Mouse (Mus musculus) heart, postnatal 0 days (tissue): Measurements from ENCODE around the gene Arl14. TPM values are rescaled to one million over a fixed set of nuclear protein-coding genes. Genes with fewer than 3 reads are reported as not detected.

Source experiments
- ATAC-seq: fragments of 200-750 bp; cut with Nextera tagmentation; 2 replicates; pipeline ENCODE4 v1.8.0; 2017; ENCODE audit warnings: low read depth, moderate number of reproducible peaks, moderate library complexity; ENCODE audit not compliant: insufficient read depth
- DNase-seq: peaks from one replicate; pipeline ENCODE4 v3.0.0-alpha.2; 2016; ENCODE audit warnings: low spot score
- H3K27ac ChIP-seq: fragments of 300-500 bp; sonication (generic); 2 replicates; pipeline ENCODE4 v1.5.1; 2014; ENCODE audit warnings: low read depth, mild to moderate bottlenecking
- H3K27me3 ChIP-seq: fragments of 300-500 bp; sonication (generic); 2 replicates; pipeline ENCODE4 v1.6.1; 2014; ENCODE audit warnings: low read length, mixed read lengths; ENCODE audit not compliant: control insufficient read depth, insufficient read depth
- H3K36me3 ChIP-seq: fragments of 300-500 bp; sonication (generic); replicated peaks from 2 replicates; pipeline ENCODE4 v1.6.1; 2014; ENCODE audit warnings: low read length, mixed read lengths; ENCODE audit not compliant: control insufficient read depth, insufficient read depth
- H3K4me1 ChIP-seq: fragments of 300-500 bp; sonication (generic); 2 replicates; pipeline ENCODE4 v1.6.1; 2014; ENCODE audit warnings: antibody characterized with exemption; ENCODE audit not compliant: control insufficient read depth, insufficient read depth
- H3K4me2 ChIP-seq: fragments of 300-500 bp; sonication (generic); 2 replicates; pipeline ENCODE4 v1.6.1; 2014; ENCODE audit warnings: low read depth, mild to moderate bottlenecking, low read length, moderate library complexity
- H3K4me3 ChIP-seq: fragments of 300-500 bp; sonication (generic); 2 replicates; pipeline ENCODE4 v1.5.1; 2014; ENCODE audit warnings: low read depth, low read length
- H3K9ac ChIP-seq: fragments of 300-500 bp; sonication (generic); replicated peaks from 2 replicates; pipeline ENCODE4 v1.6.1; 2014; ENCODE audit warnings: low read depth, low read length, mixed read lengths
- H3K9me3 ChIP-seq: fragments of 300-500 bp; sonication (generic); replicated peaks from 2 replicates; pipeline ENCODE4 v1.6.1; 2016; ENCODE audit warnings: low read length; ENCODE audit not compliant: control insufficient read depth
- CTCF ChIP-seq: IDR thresholded peaks from 2 replicates; pipeline ENCODE4 v1.5.1; 2016; ENCODE audit warnings: antibody characterized with exemption, control low read depth, low read depth
- EP300 ChIP-seq: IDR thresholded peaks from 2 replicates; pipeline ENCODE4 v1.6.1; 2016; ENCODE audit warnings: antibody characterized with exemption, low read depth
- WGBS: fragments of 180-500 bp; shearing (Covaris S2); extraction: QIAGEN DNeasy Blood & Tissue Kit; methylation state at CpG from one replicate; pipeline ENCODE4 v1.1.7; 2014; 5-methylcytosine and 5-hydroxymethylcytosine counted together
- polyA plus RNA-seq: library from polyadenylated mRNA; unstranded; fragments of >200 nt; fragmentation: Nextera tagmentation; extraction: Ambion mirVana; gene quantifications from 2 replicates; pipeline ENCODE4 v1.2.1, GENCODE M21; 2015
- total RNA-seq: library from RNA; depleted of rRNA; stranded (reverse); fragments of >200 nt; gene quantifications from 2 replicates; pipeline ENCODE4 v1.2.3, GENCODE M21; 2014; ENCODE audit warnings: low replicate concordance

Gene Arl14
- total and polyA plus RNA-seq, 2 experiments from 2014 or later = not detected

- H3K4me2 ChIP-seq = peak overlapping the region; percentile 31
- H3K27me3 ChIP-seq = no peaks in the 10 kb centered on the region
- DNase-seq (peak; percentile 46), ATAC-seq (peak; percentile 68)
- 19% methylated on average over 7 of the region's 7 CpGs for WGBS
- TF ChIP-seq EP300 = no peak
- no peak for TF ChIP-seq CTCF
- H3K9me3 ChIP-seq = no peaks in the 10 kb centered on the region
- H3K4me3 ChIP-seq = no peak overlapping the region
- peaks cover 10% of the 10 kb centered on the region for H3K4me1 ChIP-seq
- no peak overlapping the region for H3K9ac ChIP-seq
- H3K36me3 ChIP-seq = no peaks in the 10 kb centered on the region
- H3K27ac ChIP-seq = peak overlapping the region; percentile 46; the same call in 1 of the 2 replicates
These were observed 16.8 kb upstream of the Arl14 start for GRCm38 (mm10) chr3:69205266-69206054.

GRCm38 (mm10) chr3:69206193-69206893, 15.9 kb upstream of the Arl14 start:
- H3K36me3 ChIP-seq = no peaks in the 10 kb centered on the region
- WGBS = 77% methylated on average over 10 of the region's 10 CpGs

GRCm38 (mm10) chr3:69208441-69209309, 13.5 kb upstream of the Arl14 start:
- no peaks in the 10 kb centered on the region for H3K27me3 ChIP-seq
- 54% methylated on average over 12 of the region's 12 CpGs for WGBS
- H3K9me3 ChIP-seq = no peaks in the 10 kb centered on the region
- H3K36me3 ChIP-seq = no peaks in the 10 kb centered on the region
- no peak overlapping the region for H3K4me3 ChIP-seq
- no peak overlapping the region for H3K4me2 ChIP-seq
- DNase-seq = peak; percentile 56
- H3K27ac ChIP-seq = no peak overlapping the region
- ATAC-seq = peak; percentile 70
- no peak overlapping the region for H3K9ac ChIP-seq
- TF ChIP-seq CTCF (peak; percentile 75), EP300 (no peak)
- H3K4me1 ChIP-seq = peaks cover 10% of the 10 kb centered on the region

More at GRCm38 (mm10) chr3:69206193-69206893, 15.9 kb upstream of the Arl14 start:
- ATAC-seq = no peak
- Histone ChIP-seq H3K4me1 (peaks cover 10% of the 10 kb centered on the region), H3K27ac (no peak overlapping the region), H3K4me2 (no peak overlapping the region), H3K9ac (no peak overlapping the region), H3K27me3 (no peaks in the 10 kb centered on the region), H3K9me3 (no peaks in the 10 kb centered on the region), H3K4me3 (no peak overlapping the region)
- no peak for DNase-seq
- no peak for TF ChIP-seq CTCF
- no peak for TF ChIP-seq EP300

DNA sequence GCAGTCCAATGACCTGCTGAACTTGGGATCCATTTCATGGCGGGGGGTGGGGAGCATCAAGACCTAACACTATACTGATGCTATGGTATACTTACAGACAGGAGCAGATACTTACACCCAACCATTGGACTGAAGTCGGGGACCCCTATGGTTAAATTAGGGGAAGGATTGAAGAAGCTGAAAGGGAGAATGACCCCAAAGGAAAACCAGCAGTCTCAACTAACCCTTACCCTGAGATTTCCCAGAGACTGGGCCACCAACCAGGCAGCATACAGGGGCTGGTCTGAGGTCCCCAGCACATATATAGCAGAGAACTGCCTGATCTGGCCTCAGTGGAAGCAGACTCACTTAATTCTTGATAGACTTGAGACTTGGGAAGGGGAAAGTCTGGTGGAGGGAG, 10.0 kb upstream of the Arl14 start:
- TF ChIP-seq CTCF = no peak
- no peak for TF ChIP-seq EP300
- no peak overlapping the region for H3K4me3 ChIP-seq
- H3K36me3 ChIP-seq = no peaks in the 10 kb centered on the region
- H3K27me3 ChIP-seq = no peaks in the 10 kb centered on the region
- DNase-seq (no peak), ATAC-seq (no peak)
- H3K27ac ChIP-seq = no peak overlapping the region
- H3K4me1 ChIP-seq = no peaks in the 10 kb centered on the region
- H3K4me2 ChIP-seq = no peak overlapping the region
- 59% methylated on average over 2 of the region's 2 CpGs for WGBS
- H3K9me3 ChIP-seq = no peaks in the 10 kb centered on the region
- H3K9ac ChIP-seq = no peak overlapping the region

- DNase-seq (no peak), ATAC-seq (no peak)
- TF ChIP-seq CTCF (no peak), EP300 (no peak)
- no peaks in the 10 kb centered on the region for H3K4me1 ChIP-seq
- H3K27ac ChIP-seq = no peak overlapping the region
- H3K4me3 ChIP-seq = no peak overlapping the region
- no peaks in the 10 kb centered on the region for H3K36me3 ChIP-seq
- H3K9ac ChIP-seq = no peak overlapping the region
- no peak overlapping the region for H3K4me2 ChIP-seq
- H3K27me3 ChIP-seq = no peaks in the 10 kb centered on the region
- 78% methylated on average over 5 of the region's 5 CpGs for WGBS
- H3K9me3 ChIP-seq = 0 out of 2 replicates have a peak, but pooled peaks cover 3% of the 10 kb centered on the region
These were observed 8.8 kb upstream of the Arl14 start for GRCm38 (mm10) chr3:69213465-69213864.
